Mouse (Mus musculus): ENCODE data around the gene Ccdc38. TPM values are rescaled to one million over a fixed set of nuclear protein-coding genes. Genes with fewer than 3 reads are reported as not detected.
A peak's percentile ranks its signal among the peaks of the same experiment; 100 is the strongest.

Gene Ccdc38
- polyA plus RNA-seq, 1 experiment from 2014 or later: 0.83 TPM

DNA sequence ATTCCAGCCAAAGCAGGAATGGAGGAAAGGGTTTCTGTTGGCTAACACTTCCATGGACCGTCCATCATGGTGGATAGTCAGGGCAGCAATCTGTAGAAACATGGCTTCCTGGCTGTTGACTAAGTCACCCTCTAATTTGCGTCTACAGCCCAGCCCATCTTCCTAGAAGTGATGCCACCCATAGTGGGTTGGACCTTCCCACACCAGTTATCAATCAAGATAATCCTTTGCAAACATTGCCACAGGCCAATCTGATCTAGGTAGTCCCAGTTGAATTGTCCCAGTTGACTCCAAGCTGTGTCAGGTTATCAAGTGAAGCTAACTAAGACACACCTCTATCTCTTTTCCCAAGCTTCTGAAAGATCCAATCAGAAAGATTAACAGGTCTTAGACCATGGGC lies 21.8 kb upstream of the Ccdc38 start:
- Histone ChIP-seq H3K4me2 (ENCODE audit: low read length) (no peak overlapping the region), H3K27me3 (ENCODE audit: control insufficient read depth, insufficient read depth, low read depth, low read length) (no peaks in the 10 kb centered on the region), H3K4me1 (ENCODE audit: control insufficient read depth, insufficient read depth, low read length) (no peaks in the 10 kb centered on the region), H3K27ac (ENCODE audit: low read length) (no peak overlapping the region), H3K9me3 (replicated peaks; ENCODE audit: control insufficient read depth, low read length, poor library complexity, severe bottlenecking) (no peaks in the 10 kb centered on the region), H3K9ac (ENCODE audit: low read depth, low read length) (no peak overlapping the region), H3K36me3 (ENCODE audit: control insufficient read depth, insufficient read depth, low read length) (no peaks in the 10 kb centered on the region), H3K4me3 (ENCODE audit: low read depth, low read length) (no peak overlapping the region)
- ATAC-seq: no peak
- 88% methylated on average over 2 of the region's 2 CpGs for WGBS

DNA sequence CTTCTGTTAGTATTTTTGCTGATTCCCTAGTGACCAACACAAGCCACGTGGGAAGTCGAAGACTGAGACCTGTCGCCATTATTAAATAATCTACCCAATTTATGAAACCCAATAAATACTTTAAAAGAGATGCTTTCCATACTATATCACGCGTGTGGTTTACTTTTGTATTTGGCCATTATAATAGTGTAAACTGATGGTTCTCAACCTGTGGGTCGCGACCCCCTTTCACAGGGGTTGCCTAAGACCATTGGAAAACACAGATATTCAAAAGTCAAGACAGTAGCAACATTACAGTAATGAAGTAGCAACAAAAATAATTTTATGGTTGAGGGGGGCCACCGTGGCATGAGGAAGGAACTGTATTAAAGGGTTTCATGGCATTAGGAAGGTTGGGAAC lies 21.3 kb upstream of the Ccdc38 start:
- WGBS: 93% methylated on average over 8 of the region's 8 CpGs
- H3K9ac ChIP-seq (ENCODE audit: low read depth, low read length): no peak overlapping the region
- H3K4me2 ChIP-seq (ENCODE audit: low read length): no peak overlapping the region
- H3K9me3 ChIP-seq (replicated peaks; ENCODE audit: control insufficient read depth, low read length, poor library complexity, severe bottlenecking): no peaks in the 10 kb centered on the region
- ATAC-seq: no peak
- no peak overlapping the region for H3K4me3 ChIP-seq (ENCODE audit: low read depth, low read length)
- no peaks in the 10 kb centered on the region for H3K27me3 ChIP-seq (ENCODE audit: control insufficient read depth, insufficient read depth, low read depth, low read length)
- H3K27ac ChIP-seq (ENCODE audit: low read length): no peak overlapping the region
- no peaks in the 10 kb centered on the region for H3K4me1 ChIP-seq (ENCODE audit: control insufficient read depth, insufficient read depth, low read length)
- H3K36me3 ChIP-seq (ENCODE audit: control insufficient read depth, insufficient read depth, low read length): no peaks in the 10 kb centered on the region

DNA sequence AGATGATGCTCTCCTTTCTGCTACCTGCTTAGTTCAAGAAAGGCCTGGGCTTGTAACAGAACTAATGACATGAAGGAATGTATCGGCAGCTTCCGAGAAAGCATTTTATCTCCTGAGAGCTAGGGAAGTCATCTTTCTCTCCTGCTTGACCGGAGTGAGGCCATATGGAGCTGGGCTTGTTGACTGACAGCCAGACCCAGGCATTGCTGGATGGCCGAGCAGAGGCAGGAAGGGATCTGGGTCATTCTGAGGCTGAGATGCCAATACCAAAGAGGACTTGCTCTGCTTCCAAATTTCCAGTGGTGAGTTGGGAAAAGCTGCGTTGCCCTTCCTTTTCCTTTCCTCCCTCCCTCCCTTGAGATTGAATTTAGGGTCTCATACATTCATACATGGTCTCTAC lies 20.7 kb upstream of the Ccdc38 start:
- no peak for ATAC-seq

DNA sequence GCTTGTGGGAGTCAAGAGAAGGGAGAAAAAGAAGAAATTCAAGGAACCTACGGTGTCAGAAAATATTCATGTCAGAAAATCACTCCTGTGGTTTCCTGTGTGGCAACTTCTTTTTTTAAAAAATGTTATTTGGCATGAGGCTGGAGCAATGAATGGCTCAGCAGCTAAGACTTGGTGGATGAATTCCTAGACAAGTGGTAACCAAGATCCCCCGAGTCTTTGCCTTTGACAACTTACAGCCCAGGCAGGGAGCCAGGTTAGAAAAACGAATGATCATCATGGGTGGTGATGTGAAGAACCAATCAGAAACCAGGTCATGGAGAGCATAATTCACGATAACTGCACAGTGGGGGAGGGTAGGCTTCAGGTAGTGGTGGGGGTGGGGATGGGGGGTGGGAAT lies 19.4 kb upstream of the Ccdc38 start:
- H3K4me3 ChIP-seq (ENCODE audit: low read depth, low read length): no peak overlapping the region
- H3K36me3 ChIP-seq (ENCODE audit: control insufficient read depth, insufficient read depth, low read length): no peaks in the 10 kb centered on the region
- H3K27me3 ChIP-seq (ENCODE audit: control insufficient read depth, insufficient read depth, low read depth, low read length): no peaks in the 10 kb centered on the region
- H3K9me3 ChIP-seq (replicated peaks; ENCODE audit: control insufficient read depth, low read length, poor library complexity, severe bottlenecking): no peaks in the 10 kb centered on the region
- 65% methylated on average over 4 of the region's 4 CpGs for WGBS
- H3K27ac ChIP-seq (ENCODE audit: low read length): no peak overlapping the region
- H3K4me1 ChIP-seq (ENCODE audit: control insufficient read depth, insufficient read depth, low read length): no peaks in the 10 kb centered on the region
- no peak overlapping the region for H3K4me2 ChIP-seq (ENCODE audit: low read length)
- H3K9ac ChIP-seq (ENCODE audit: low read depth, low read length): no peak overlapping the region
- ATAC-seq: no peak

More for the DNA sequence above, 20.7 kb upstream of the Ccdc38 start:
- H3K9me3 ChIP-seq (replicated peaks; ENCODE audit: control insufficient read depth, low read length, poor library complexity, severe bottlenecking): no peaks in the 10 kb centered on the region
- H3K4me2 ChIP-seq (ENCODE audit: low read length): no peak overlapping the region
- H3K27me3 ChIP-seq (ENCODE audit: control insufficient read depth, insufficient read depth, low read depth, low read length): no peaks in the 10 kb centered on the region
- no peak overlapping the region for H3K4me3 ChIP-seq (ENCODE audit: low read depth, low read length)
- H3K9ac ChIP-seq (ENCODE audit: low read depth, low read length): no peak overlapping the region
- WGBS: 92% methylated on average over 5 of the region's 5 CpGs
- no peaks in the 10 kb centered on the region for H3K36me3 ChIP-seq (ENCODE audit: control insufficient read depth, insufficient read depth, low read length)
- H3K27ac ChIP-seq (ENCODE audit: low read length): no peak overlapping the region
- no peaks in the 10 kb centered on the region for H3K4me1 ChIP-seq (ENCODE audit: control insufficient read depth, insufficient read depth, low read length)

DNA sequence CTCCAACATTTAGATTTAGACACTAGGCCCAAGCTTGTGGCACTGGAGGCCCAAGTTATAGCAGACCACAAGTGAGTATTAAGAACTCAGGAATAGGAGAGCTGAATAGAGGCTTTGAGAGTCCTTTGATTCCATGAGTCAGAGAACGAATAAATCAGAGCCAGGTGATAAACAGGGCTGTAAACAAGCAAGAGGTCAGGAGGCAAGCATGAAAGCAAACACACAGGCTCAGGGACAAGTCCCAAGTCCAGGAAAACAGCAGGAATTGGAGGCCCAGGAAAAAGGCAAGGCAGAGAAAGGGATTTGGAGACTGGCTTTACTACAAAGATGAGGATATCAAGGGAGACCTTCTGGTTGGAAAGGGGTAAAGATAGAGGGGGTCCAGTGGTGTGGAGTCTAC lies 15.1 kb upstream of the Ccdc38 start:
- H3K9ac ChIP-seq (ENCODE audit: low read depth, low read length): no peak overlapping the region
- H3K4me3 ChIP-seq (ENCODE audit: low read depth, low read length): no peak overlapping the region
- no peak for ATAC-seq
- 83% methylated on average over 1 of the region's 1 CpGs for WGBS
- no peaks in the 10 kb centered on the region for H3K27me3 ChIP-seq (ENCODE audit: control insufficient read depth, insufficient read depth, low read depth, low read length)
- H3K36me3 ChIP-seq (ENCODE audit: control insufficient read depth, insufficient read depth, low read length): no peaks in the 10 kb centered on the region
- H3K27ac ChIP-seq (ENCODE audit: low read length): no peak overlapping the region
- no peaks in the 10 kb centered on the region for H3K4me1 ChIP-seq (ENCODE audit: control insufficient read depth, insufficient read depth, low read length)
- no peak overlapping the region for H3K4me2 ChIP-seq (ENCODE audit: low read length)
- peaks cover 7% of the 10 kb centered on the region; the same call in 1 of the 2 replicates for H3K9me3 ChIP-seq (replicated peaks; ENCODE audit: control insufficient read depth, low read length, poor library complexity, severe bottlenecking)

DNA sequence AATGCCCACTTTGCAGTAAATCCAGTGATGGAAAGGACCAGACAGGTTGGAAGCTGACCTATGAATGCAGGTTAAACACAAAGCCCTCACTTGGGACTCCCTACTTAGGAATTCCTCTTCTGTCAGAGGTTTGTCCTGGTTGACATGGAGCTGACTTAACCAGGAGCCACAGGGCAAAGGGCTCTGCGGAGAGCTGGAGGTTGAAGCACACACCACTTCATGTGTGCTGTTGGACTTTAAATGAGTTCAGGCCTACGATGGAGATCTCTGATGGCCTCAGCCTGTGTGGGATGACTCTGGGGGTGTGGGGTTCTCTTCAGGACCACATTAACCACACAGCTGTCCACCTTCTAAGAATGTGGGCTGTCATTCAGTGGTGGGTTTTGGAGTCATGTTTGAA lies 2.1 kb upstream of the Ccdc38 start:
- no peak overlapping the region for H3K9ac ChIP-seq (ENCODE audit: low read depth, low read length)
- no peak for ATAC-seq
- no peaks in the 10 kb centered on the region for H3K36me3 ChIP-seq (ENCODE audit: control insufficient read depth, insufficient read depth, low read length)
- no peak overlapping the region for H3K4me2 ChIP-seq (ENCODE audit: low read length)
- H3K27me3 ChIP-seq (ENCODE audit: control insufficient read depth, insufficient read depth, low read depth, low read length): peaks cover 3% of the 10 kb centered on the region
- no peaks in the 10 kb centered on the region for H3K9me3 ChIP-seq (replicated peaks; ENCODE audit: control insufficient read depth, low read length, poor library complexity, severe bottlenecking)
- H3K4me1 ChIP-seq (ENCODE audit: control insufficient read depth, insufficient read depth, low read length): peaks cover 7% of the 10 kb centered on the region; the same call in 1 of the 2 replicates
- no peak overlapping the region for H3K27ac ChIP-seq (ENCODE audit: low read length)
- 89% methylated on average over 2 of the region's 2 CpGs for WGBS
- H3K4me3 ChIP-seq (ENCODE audit: low read depth, low read length): no peak overlapping the region

DNA sequence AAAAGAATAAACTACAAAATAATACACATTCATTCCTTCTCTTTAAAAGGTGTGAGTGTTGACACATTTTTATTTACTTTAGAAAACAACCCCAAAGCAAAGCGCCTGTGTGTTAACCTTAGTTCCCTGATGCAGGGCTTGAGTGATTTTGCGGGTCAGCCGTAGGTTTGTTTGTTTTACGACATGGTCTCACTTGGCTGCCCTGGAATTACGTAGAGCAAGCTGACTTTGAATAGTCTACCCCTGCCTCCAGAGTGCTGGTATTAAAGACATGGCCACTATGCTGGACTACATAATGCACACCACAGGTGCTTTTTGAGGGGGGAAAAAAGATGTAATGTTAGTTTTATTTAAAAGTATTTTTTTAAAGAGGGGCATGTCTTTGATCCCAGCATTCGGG lies 1.6 kb upstream of the Ccdc38 start:
- H3K4me1 ChIP-seq (ENCODE audit: control insufficient read depth, insufficient read depth, low read length): peaks cover 7% of the 10 kb centered on the region; the same call in 1 of the 2 replicates
- no peak overlapping the region for H3K4me2 ChIP-seq (ENCODE audit: low read length)
- 62% methylated on average over 6 of the region's 6 CpGs for WGBS
- H3K9me3 ChIP-seq (replicated peaks; ENCODE audit: control insufficient read depth, low read length, poor library complexity, severe bottlenecking): no peaks in the 10 kb centered on the region
- no peak overlapping the region for H3K4me3 ChIP-seq (ENCODE audit: low read depth, low read length)
- H3K36me3 ChIP-seq (ENCODE audit: control insufficient read depth, insufficient read depth, low read length): no peaks in the 10 kb centered on the region
- peaks cover 3% of the 10 kb centered on the region for H3K27me3 ChIP-seq (ENCODE audit: control insufficient read depth, insufficient read depth, low read depth, low read length)
- no peak overlapping the region for H3K9ac ChIP-seq (ENCODE audit: low read depth, low read length)
- no peak for ATAC-seq
- H3K27ac ChIP-seq (ENCODE audit: low read length): no peak overlapping the region

DNA sequence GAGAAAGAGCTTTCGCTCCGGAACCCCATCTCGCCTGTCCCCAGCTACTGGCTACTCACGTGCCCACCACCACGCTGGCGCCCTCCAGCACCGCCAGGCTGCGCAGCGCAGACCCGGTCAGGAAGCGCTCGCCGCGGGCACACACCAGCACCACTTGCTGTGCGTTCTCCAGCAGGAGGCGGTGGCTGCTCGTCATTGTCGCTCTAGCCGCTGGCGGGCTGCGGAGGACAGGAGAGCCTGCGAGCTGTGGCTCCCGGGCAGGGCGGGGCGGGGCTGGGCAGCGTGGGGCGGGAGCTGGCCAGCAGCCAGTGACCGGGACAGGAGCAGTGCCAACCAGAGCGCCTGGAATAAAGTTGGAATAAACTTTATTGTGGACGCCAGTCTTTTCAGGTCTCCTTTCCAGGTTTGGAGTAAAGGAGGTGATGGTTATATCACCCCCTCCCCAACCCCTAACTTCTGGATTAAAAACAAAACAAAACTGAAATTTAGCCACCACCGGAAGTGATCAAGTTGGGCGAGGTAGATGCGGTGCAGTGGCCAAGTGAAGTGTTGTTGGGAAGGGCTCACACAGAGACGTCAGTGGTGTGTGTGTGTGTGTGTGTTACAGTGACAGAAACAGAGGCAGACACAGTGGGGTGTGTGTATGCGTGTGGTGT lies 529 bp upstream of the Ccdc38 start, which contains the start of gene Amdhd1:
Amdhd1 (minus strand) TSS at position 259 of the 656 bp plus-strand sequence.
- H3K27ac ChIP-seq (ENCODE audit: low read length): no peak within 1 kb of the TSS

DNA sequence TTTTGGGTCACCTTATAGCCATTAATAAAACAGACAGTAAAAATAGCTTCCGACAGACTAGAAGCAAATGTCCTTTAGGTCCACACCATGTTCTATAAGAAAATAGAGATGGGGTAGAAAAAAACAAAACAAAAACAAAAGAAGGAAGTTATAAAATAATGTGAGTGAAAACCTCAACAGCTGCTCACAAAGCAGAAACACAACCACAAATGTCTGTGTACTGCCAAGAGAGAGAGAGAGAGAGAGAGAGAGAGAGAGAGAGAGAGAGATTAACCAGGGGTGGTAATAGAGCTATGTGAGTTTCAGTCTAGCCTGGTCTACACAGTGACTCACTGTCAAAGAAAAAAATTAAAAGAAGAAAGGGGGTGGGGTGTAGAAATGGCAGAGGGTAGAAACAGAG lies 1.2 kb downstream of the Ccdc38 start:
- H3K4me3 ChIP-seq (ENCODE audit: low read depth, low read length): no peak overlapping the region
- H3K9me3 ChIP-seq (replicated peaks; ENCODE audit: control insufficient read depth, low read length, poor library complexity, severe bottlenecking): no peaks in the 10 kb centered on the region
- H3K9ac ChIP-seq (ENCODE audit: low read depth, low read length): no peak overlapping the region
- 0 out of 2 replicates have a peak, but pooled peaks cover 2% of the 10 kb centered on the region for H3K4me1 ChIP-seq (ENCODE audit: control insufficient read depth, insufficient read depth, low read length)
- peaks cover under 1% of the 10 kb centered on the region; the same call in 1 of the 2 replicates for H3K27me3 ChIP-seq (ENCODE audit: control insufficient read depth, insufficient read depth, low read depth, low read length)
- H3K4me2 ChIP-seq (ENCODE audit: low read length): no peak overlapping the region
- WGBS: 89% methylated on average over 1 of the region's 1 CpGs
- no peak overlapping the region for H3K27ac ChIP-seq (ENCODE audit: low read length)
- H3K36me3 ChIP-seq (ENCODE audit: control insufficient read depth, insufficient read depth, low read length): no peaks in the 10 kb centered on the region
- no peak for ATAC-seq

More for the DNA sequence above, 529 bp upstream of the Ccdc38 start, which contains the start of gene Amdhd1:
- peak within 1 kb of the TSS; percentile 55 for H3K4me2 ChIP-seq (ENCODE audit: low read length)
- WGBS: 3% methylated on average over 35 of the region's 35 CpGs
- peak; percentile 85 for ATAC-seq
- peak within 1 kb of the TSS; percentile 2; the same call in 1 of the 2 replicates for H3K9ac ChIP-seq (ENCODE audit: low read depth, low read length)
- H3K4me1 ChIP-seq (ENCODE audit: control insufficient read depth, insufficient read depth, low read length): 0 out of 2 replicates have a peak, but pooled peaks cover 2% of the 10 kb centered on the region
- H3K9me3 ChIP-seq (replicated peaks; ENCODE audit: control insufficient read depth, low read length, poor library complexity, severe bottlenecking): no peaks in the 10 kb centered on the region
- peaks cover 3% of the 10 kb centered on the region for H3K27me3 ChIP-seq (ENCODE audit: control insufficient read depth, insufficient read depth, low read depth, low read length)
- H3K4me3 ChIP-seq (ENCODE audit: low read depth, low read length): peak within 1 kb of the TSS; percentile 28
- no peaks in the 10 kb centered on the region for H3K36me3 ChIP-seq (ENCODE audit: control insufficient read depth, insufficient read depth, low read length)
